Mouse (Mus musculus) stomach, postnatal 0 days (tissue): ENCODE data around the gene Tulp2. TPM values are rescaled to one million over a fixed set of nuclear protein-coding genes. Genes with fewer than 3 reads are reported as not detected.
"Not testable (repeated sequence)": the region's sequence is repeated elsewhere in the genome, so short reads cannot be mapped to it uniquely, and the experiment has no call there.

Source experiments
- ATAC-seq: fragments of 200-750 bp; cut with Nextera tagmentation; 2 replicates; pipeline ENCODE4 v1.8.0; 2017; ENCODE audit not compliant: low FRiP score, low TSS enrichment
- DNase-seq: peaks from one replicate; pipeline ENCODE4 v3.0.0-alpha.2; 2016; ENCODE audit warnings: low spot score
- H3K27ac ChIP-seq: fragments of 300-500 bp; sonication (generic); replicated peaks from 2 replicates; pipeline ENCODE4 v1.5.1; 2014; ENCODE audit warnings: mild to moderate bottlenecking, control low read depth
- H3K27me3 ChIP-seq: fragments of 300-500 bp; sonication (generic); 2 replicates; pipeline ENCODE4 v1.6.1; 2014; ENCODE audit warnings: low read length; ENCODE audit not compliant: control insufficient read depth, insufficient read depth
- H3K36me3 ChIP-seq: fragments of 300-500 bp; sonication (generic); 2 replicates; pipeline ENCODE4 v1.6.1; 2014; ENCODE audit warnings: low read length, mixed read lengths; ENCODE audit not compliant: control insufficient read depth, insufficient read depth
- H3K4me1 ChIP-seq: fragments of 300-500 bp; sonication (generic); replicated peaks from 2 replicates; pipeline ENCODE4 v1.6.1; 2014; ENCODE audit warnings: antibody characterized with exemption; ENCODE audit not compliant: control insufficient read depth, insufficient read depth
- H3K4me2 ChIP-seq: fragments of 300-500 bp; sonication (generic); replicated peaks from 2 replicates; pipeline ENCODE4 v1.6.1; 2014; ENCODE audit warnings: low read depth, mild to moderate bottlenecking, control low read depth, moderate library complexity
- H3K4me3 ChIP-seq: fragments of 300-500 bp; sonication (generic); 2 replicates; pipeline ENCODE4 v1.5.1; 2014; ENCODE audit warnings: low read depth, low read length, control low read depth
- H3K9ac ChIP-seq: fragments of 300-500 bp; sonication (generic); 2 replicates; pipeline ENCODE4 v1.6.1; 2014; ENCODE audit warnings: mild to moderate bottlenecking, low read length, control low read depth, mixed read lengths
- H3K9me3 ChIP-seq: fragments of 300-500 bp; sonication (generic); 2 replicates; pipeline ENCODE4 v1.6.1; 2016; ENCODE audit warnings: low read length; ENCODE audit not compliant: control insufficient read depth
- CTCF ChIP-seq: IDR thresholded peaks from 2 replicates; pipeline ENCODE4 v1.5.1; 2016; ENCODE audit warnings: antibody characterized with exemption, low read depth, mild to moderate bottlenecking, moderate library complexity
- EP300 ChIP-seq: optimal IDR thresholded peaks from 2 replicates; pipeline ENCODE3; 2016; ENCODE audit warnings: antibody characterized with exemption
- whole genome bisulfite sequencing: fragments of 180-500 bp; shearing (Covaris S2); extraction: QIAGEN DNeasy Blood & Tissue Kit; methylation state at CpG from one replicate; pipeline ENCODE4 v1.1.7; 2014; 5-methylcytosine and 5-hydroxymethylcytosine counted together
- polyA plus RNA-seq: library from polyadenylated mRNA; unstranded; fragments of >200 nt; fragmentation: Nextera tagmentation; extraction: Ambion mirVana; gene quantifications from 2 replicates; pipeline ENCODE4 v1.2.1, GENCODE M21; 2015

The Tulp2 gene
- polyA plus RNA-seq, 1 experiment from 2014 or later: 0.32 TPM

DNA sequence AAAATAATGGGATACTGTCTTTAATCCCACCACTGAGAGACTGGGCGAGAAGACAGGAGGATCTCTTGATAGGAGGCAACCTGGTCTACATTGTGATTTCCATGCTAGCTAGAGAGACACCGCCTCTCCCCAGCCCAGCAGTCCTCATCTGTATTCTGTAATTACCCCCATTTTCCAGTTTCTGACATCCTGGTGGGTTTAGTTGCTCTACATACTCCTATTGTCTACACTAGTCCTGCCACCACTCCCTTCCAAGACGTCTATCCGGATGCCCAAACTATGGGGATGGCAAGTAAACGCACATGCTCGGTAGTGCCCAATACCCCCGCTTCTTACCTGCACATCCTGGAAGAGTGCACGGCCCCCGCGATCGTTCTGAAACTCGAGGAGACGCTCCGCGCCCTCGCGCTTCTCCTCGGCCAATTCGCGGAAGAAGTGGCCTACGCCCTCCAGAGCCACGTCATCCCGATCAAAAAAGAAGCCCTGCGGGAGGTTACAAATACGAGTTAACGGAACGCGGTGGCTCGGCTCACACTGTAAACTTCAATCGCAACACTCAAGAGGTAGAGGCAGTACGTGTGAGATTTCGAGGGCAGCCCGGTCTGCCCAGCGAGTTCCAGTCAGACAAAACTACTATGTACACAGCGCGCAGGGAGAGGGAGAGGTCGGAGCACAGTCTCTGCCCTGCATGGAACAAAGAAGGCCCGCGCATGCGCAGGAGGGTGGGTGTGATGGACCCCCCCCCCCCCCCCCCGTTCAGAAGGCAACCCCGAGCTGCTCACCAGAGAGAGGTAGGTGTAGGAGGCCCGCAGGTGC is 22.7 kb upstream of the Tulp2 start:
- H3K27me3 ChIP-seq: no peaks in the 10 kb centered on the region
- no peaks in the 10 kb centered on the region for H3K9me3 ChIP-seq
- H3K4me3 ChIP-seq: peak overlapping the region; percentile 69
- WGBS: under 1% methylated on average over 41 of the region's 43 CpGs
- H3K27ac ChIP-seq: peak overlapping the region; percentile 90
- H3K9ac ChIP-seq: peak overlapping the region; percentile 74
- TF ChIP-seq EP300 (no peak), CTCF (no peak)
- H3K4me2 ChIP-seq: peak overlapping the region; percentile 87
- peaks cover 7% of the 10 kb centered on the region for H3K4me1 ChIP-seq
- ATAC-seq (peak; percentile 67), DNase-seq (peak; percentile 90)
- peaks cover 18% of the 10 kb centered on the region for H3K36me3 ChIP-seq

- peak; percentile 93 for ATAC-seq
- not testable (repeated sequence) for H3K9me3 ChIP-seq, H3K4me1 ChIP-seq, H3K27me3 ChIP-seq
- peak; percentile 98 for DNase-seq
- Histone ChIP-seq H3K27ac (peak within 1 kb of the TSS; percentile 95), H3K36me3 (peaks cover 12% of the 10 kb centered on the region), H3K4me3 (peak within 1 kb of the TSS; percentile 69), H3K9ac (peak within 1 kb of the TSS; percentile 74), H3K4me2 (peak within 1 kb of the TSS; percentile 87)
- WGBS: under 1% methylated on average over 29 of the region's 37 CpGs
- peak; percentile 77 for TF ChIP-seq EP300
Observed at GRCm38 (mm10) chr7:45459564-45460140, 22.0 kb upstream of the Tulp2 start, which contains the start of gene Ftl1. Gene Ftl1, minus strand, starts transcription at chr7:45459884.

DNA sequence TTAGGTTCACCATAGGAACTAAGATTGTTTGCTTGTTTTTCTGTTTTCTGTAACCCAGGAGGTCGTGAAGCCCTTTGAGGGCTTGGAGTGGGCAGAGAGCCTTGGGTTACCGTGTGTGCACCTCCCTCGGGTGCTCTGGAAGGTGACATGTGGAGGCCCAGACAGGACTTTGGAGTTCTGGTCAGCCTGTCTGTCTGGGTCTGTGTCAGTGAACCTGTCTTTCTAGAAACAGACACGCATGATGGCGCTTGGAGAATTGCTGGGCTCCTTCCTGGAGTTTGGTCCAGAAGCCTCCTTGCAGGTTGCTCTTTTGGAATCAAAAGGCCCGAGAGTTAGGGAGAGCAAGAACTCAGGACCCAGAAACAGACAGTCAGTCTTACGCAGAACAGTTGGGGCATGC is 21.3 kb upstream of the Tulp2 start:
- TF ChIP-seq EP300 (no peak), CTCF (no peak)
- H3K9ac ChIP-seq: peak overlapping the region; percentile 58
- no peak for ATAC-seq
- peak; percentile 47 for DNase-seq
- peak overlapping the region; percentile 67 for H3K4me2 ChIP-seq
- H3K4me3 ChIP-seq: peak overlapping the region; percentile 33
- H3K9me3 ChIP-seq: no peaks in the 10 kb centered on the region
- H3K36me3 ChIP-seq: peaks cover 8% of the 10 kb centered on the region
- 51% methylated on average over 7 of the region's 7 CpGs for WGBS
- H3K27me3 ChIP-seq: no peaks in the 10 kb centered on the region
- peak overlapping the region; percentile 95 for H3K27ac ChIP-seq
- peaks cover 7% of the 10 kb centered on the region for H3K4me1 ChIP-seq

DNA sequence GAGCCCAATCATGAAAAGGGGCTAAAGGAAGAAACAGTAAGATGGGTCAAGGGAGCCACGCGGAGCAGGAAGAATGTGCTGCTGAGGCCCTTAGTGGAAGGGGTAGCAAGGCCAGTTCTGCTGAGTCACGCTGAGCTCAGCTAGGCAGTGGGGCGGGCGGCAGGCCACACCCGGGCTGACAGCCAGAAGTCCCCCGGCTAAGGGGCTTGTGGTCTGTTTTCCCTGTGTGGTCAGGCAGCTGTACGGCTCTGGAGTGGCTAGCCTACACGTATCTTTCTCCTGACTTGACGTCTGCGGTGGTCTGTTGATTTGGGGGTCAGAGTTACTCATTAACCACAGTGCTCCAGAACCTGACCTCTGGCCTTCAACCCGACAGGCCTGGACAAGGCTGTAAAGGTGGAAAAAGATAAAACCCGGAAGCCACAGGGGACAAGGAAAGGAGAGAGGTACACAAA is 20.8 kb upstream of the Tulp2 start:
- 6% methylated on average over 13 of the region's 13 CpGs for WGBS
- peak overlapping the region; percentile 95 for H3K27ac ChIP-seq
- peaks cover 8% of the 10 kb centered on the region for H3K36me3 ChIP-seq
- DNase-seq (peak; percentile 87), ATAC-seq (peak; percentile 50)
- peaks cover 9% of the 10 kb centered on the region for H3K4me1 ChIP-seq
- 0 out of 2 replicates have a peak overlapping the region, but pooled peaks have one; percentile 33 for H3K4me3 ChIP-seq
- H3K9ac ChIP-seq: peak overlapping the region; percentile 58
- H3K27me3 ChIP-seq: no peaks in the 10 kb centered on the region
- H3K9me3 ChIP-seq: no peaks in the 10 kb centered on the region
- TF ChIP-seq EP300 (no peak), CTCF (no peak)
- H3K4me2 ChIP-seq: peak overlapping the region; percentile 67

DNA sequence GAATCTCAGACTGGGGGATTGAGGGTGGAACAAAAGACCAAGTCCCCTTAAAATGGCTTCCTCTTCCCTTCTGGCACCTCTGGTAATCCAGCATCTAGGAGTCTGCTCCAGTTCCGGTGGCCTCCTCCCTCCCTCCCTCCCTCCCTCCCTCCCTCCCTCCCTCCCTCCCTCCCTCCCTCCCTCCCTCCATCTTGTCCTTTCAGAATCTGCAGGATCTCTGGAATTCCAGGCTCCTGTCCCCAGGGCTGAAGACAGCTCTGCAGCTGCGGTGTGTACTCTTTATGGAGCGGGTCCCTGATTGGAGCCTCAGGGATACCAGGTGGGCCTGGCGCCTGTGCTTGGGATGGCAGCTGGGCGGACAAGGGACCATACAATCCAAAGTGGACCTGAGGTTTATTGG is 20.4 kb upstream of the Tulp2 start:
- Histone ChIP-seq H3K4me1 (peaks cover 11% of the 10 kb centered on the region), H3K4me2 (no peak overlapping the region; the same call in 1 of the 2 replicates), H3K4me3 (no peak overlapping the region), H3K27me3 (no peaks in the 10 kb centered on the region), H3K9me3 (no peaks in the 10 kb centered on the region), H3K9ac (no peak overlapping the region; the same call in 1 of the 2 replicates), H3K36me3 (peaks cover 8% of the 10 kb centered on the region), H3K27ac (peak overlapping the region; percentile 95)
- TF ChIP-seq EP300: no peak
- no peak for TF ChIP-seq CTCF
- DNase-seq (no peak), ATAC-seq (no peak)
- 56% methylated on average over 5 of the region's 5 CpGs for WGBS

DNA sequence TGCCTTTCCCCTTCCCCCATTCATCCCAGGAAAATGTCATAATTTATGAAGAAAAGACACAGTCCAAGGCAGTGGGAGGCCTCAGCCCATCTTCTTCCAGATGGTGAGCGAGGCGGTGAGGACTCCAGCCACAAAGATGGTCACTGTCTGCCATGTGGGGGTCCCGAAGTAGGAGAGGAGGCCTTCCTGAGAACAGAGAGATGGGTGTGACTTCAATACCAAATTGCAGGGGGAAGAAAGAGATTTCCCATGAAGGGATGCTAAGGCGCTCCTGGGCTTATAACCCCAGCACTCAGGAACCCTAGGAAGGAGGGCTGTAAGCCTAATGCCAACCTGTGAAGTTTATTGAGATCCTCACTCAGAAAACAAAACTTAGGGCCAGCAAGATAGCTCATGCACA is 19.9 kb upstream of the Tulp2 start:
- Histone ChIP-seq H3K4me1 (peaks cover 11% of the 10 kb centered on the region), H3K27ac (peak overlapping the region; percentile 95; the same call in 1 of the 2 replicates), H3K9ac (no peak overlapping the region), H3K36me3 (peaks cover 8% of the 10 kb centered on the region), H3K4me3 (no peak overlapping the region), H3K9me3 (no peaks in the 10 kb centered on the region), H3K27me3 (no peaks in the 10 kb centered on the region), H3K4me2 (no peak overlapping the region)
- no peak for TF ChIP-seq EP300
- TF ChIP-seq CTCF: no peak
- ATAC-seq: no peak
- WGBS: 83% methylated on average over 4 of the region's 4 CpGs
- DNase-seq: no peak
